Mouse (Mus musculus): ENCODE measurements around the gene Rsl24d1.

DNA sequence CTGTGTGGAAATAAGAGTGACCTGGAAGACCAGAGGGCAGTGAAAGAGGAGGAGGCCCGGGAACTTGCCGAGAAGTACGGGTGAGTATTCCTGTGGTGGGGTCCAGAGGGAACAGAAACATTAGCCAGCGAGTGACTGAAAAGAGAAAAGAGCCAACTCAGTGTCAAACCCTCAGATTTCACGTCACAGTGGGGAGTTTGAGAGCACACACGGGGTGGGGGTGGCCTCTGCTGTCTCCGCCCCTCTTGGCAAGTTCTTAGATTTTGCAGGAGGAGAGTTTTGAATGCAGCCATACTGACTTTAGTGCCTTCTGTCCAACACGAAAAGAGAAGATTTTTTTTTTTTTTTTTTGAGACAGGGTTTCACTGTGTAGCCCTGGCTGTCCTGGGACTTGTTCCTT, 26.1 kb upstream of the Rsl24d1 start:
- TF ChIP-seq CTCF (IDR thresholded peaks at IDR 0.05) (no peak), POLR2A (IDR thresholded peaks at IDR 0.05; ENCODE audit: insufficient read depth, low read depth, low read length) (no peak), EP300 (IDR thresholded peaks at IDR 0.05; ENCODE audit: insufficient read depth, low read depth, low read length) (no peak)
